Mouse (Mus musculus): Measurements from ENCODE around the gene Clic4.

The Clic4 gene

GRCm38 (mm10) chr4:135231543-135231942 is 41.1 kb downstream of the Clic4 start:
- no peak for DNase-seq (ENCODE audit: low spot score)

GRCm38 (mm10) chr4:135231136-135231535 is 41.5 kb downstream of the Clic4 start:
- no peak for DNase-seq (ENCODE audit: low spot score)

GRCm38 (mm10) chr4:135230661-135231060 is 42.0 kb downstream of the Clic4 start:
- no peak for DNase-seq (ENCODE audit: low spot score)

GRCm38 (mm10) chr4:135229871-135230270 is 42.7 kb downstream of the Clic4 start:
- DNase-seq (ENCODE audit: low spot score), result no peak

- DNase-seq (ENCODE audit: low spot score), result no peak
Observed at GRCm38 (mm10) chr4:135228136-135228535, 44.5 kb downstream of the Clic4 start.

- no peak for DNase-seq (ENCODE audit: low spot score)
Observed at GRCm38 (mm10) chr4:135226008-135226667, 46.5 kb downstream of the Clic4 start.

GRCm38 (mm10) chr4:135223808-135224207 is 48.8 kb downstream of the Clic4 start:
- no peak for DNase-seq (ENCODE audit: low spot score)

- no peak for DNase-seq (ENCODE audit: low spot score)
Observed at GRCm38 (mm10) chr4:135221632-135222407, 50.8 kb downstream of the Clic4 start.

- no peak for DNase-seq (ENCODE audit: low spot score)
Observed at GRCm38 (mm10) chr4:135220641-135221040, 52.0 kb downstream of the Clic4 start.

GRCm38 (mm10) chr4:135219652-135220051 is 53.0 kb downstream of the Clic4 start:
- DNase-seq (ENCODE audit: low spot score), result no peak

- no peak for DNase-seq (ENCODE audit: low spot score)
Observed at GRCm38 (mm10) chr4:135209846-135210245, 62.8 kb downstream of the Clic4 start.

- DNase-seq (ENCODE audit: low spot score), result peak; percentile 70
Observed at GRCm38 (mm10) chr4:135205711-135206600, 66.7 kb downstream of the Clic4 start.

GRCm38 (mm10) chr4:135205254-135205653 is 67.4 kb downstream of the Clic4 start:
- no peak for DNase-seq (ENCODE audit: low spot score)

GRCm38 (mm10) chr4:135204666-135205065 is 67.9 kb downstream of the Clic4 start:
- DNase-seq (ENCODE audit: low spot score), result no peak

- no peak for DNase-seq (ENCODE audit: low spot score)
Observed at GRCm38 (mm10) chr4:135203806-135204560, 68.6 kb downstream of the Clic4 start.

- DNase-seq (ENCODE audit: low spot score), result peak; percentile 42
Observed at GRCm38 (mm10) chr4:135203279-135203678, 69.3 kb downstream of the Clic4 start.

- no peak for DNase-seq (ENCODE audit: low spot score)
Observed at GRCm38 (mm10) chr4:135201771-135202170, 70.8 kb downstream of the Clic4 start.

- no peak for DNase-seq (ENCODE audit: low spot score)
Observed at GRCm38 (mm10) chr4:135197857-135198256, 74.8 kb downstream of the Clic4 start.

- DNase-seq (ENCODE audit: low spot score), result no peak
Observed at GRCm38 (mm10) chr4:135192841-135193240, 79.8 kb downstream of the Clic4 start.

GRCm38 (mm10) chr4:135191604-135192003 is 81.0 kb downstream of the Clic4 start:
- no peak for DNase-seq (ENCODE audit: low spot score)

- DNase-seq (ENCODE audit: low spot score), result no peak
Observed at GRCm38 (mm10) chr4:135191185-135191584, 81.4 kb downstream of the Clic4 start.

- DNase-seq (ENCODE audit: low spot score), result no peak
Observed at GRCm38 (mm10) chr4:135190364-135190763, 82.2 kb downstream of the Clic4 start.
